Mouse (Mus musculus): ENCODE data around the gene Enah. TPM values are rescaled to one million over a fixed set of nuclear protein-coding genes. Genes with fewer than 3 reads are reported as not detected.
A peak's percentile ranks its signal among the peaks of the same experiment; 100 is the strongest.

The Enah gene
- polyA plus RNA-seq, 1 experiment from 2014 or later, result 24.9 TPM

- DNase-seq (ENCODE audit: low spot score) (no peak), ATAC-seq (replicated peaks; ENCODE audit: low FRiP score, low TSS enrichment, low read depth) (no peak)
- Histone ChIP-seq H3K9me3 (ENCODE audit: control insufficient read depth, low read length) (no peaks in the 10 kb centered on the region), H3K9ac (ENCODE audit: low read length) (peak overlapping the region; percentile 96), H3K4me1 (replicated peaks; ENCODE audit: control insufficient read depth, insufficient read depth, low read length) (peaks cover 26% of the 10 kb centered on the region), H3K27ac (ENCODE audit: low read depth) (peak overlapping the region; percentile 91), H3K4me3 (ENCODE audit: low read depth, low read length) (peak overlapping the region; percentile 67), H3K27me3 (replicated peaks; ENCODE audit: control insufficient read depth, insufficient read depth, low read length) (no peaks in the 10 kb centered on the region), H3K4me2 (ENCODE audit: low read length) (peak overlapping the region; percentile 84), H3K36me3 (ENCODE audit: control insufficient read depth, insufficient read depth, low read length) (no peaks in the 10 kb centered on the region)
- 29% methylated on average over 11 of the region's 11 CpGs for WGBS
Measured at GRCm38 (mm10) chr1:182020831-182021460, 1.2 kb upstream of the Enah start.

GRCm38 (mm10) chr1:182019266-182019925 is 394 bp downstream of the Enah start:
- no peaks in the 10 kb centered on the region for H3K9me3 ChIP-seq (ENCODE audit: control insufficient read depth, low read length)
- DNase-seq (ENCODE audit: low spot score) (peak; percentile 79), ATAC-seq (replicated peaks; ENCODE audit: low FRiP score, low TSS enrichment, low read depth) (peak; percentile 68)
- no peaks in the 10 kb centered on the region for H3K27me3 ChIP-seq (replicated peaks; ENCODE audit: control insufficient read depth, insufficient read depth, low read length)
- no peaks in the 10 kb centered on the region for H3K36me3 ChIP-seq (ENCODE audit: control insufficient read depth, insufficient read depth, low read length)
- H3K4me3 ChIP-seq (ENCODE audit: low read depth, low read length), result peak overlapping the region; percentile 67
- peak overlapping the region; percentile 91 for H3K27ac ChIP-seq (ENCODE audit: low read depth)
- H3K9ac ChIP-seq (ENCODE audit: low read length), result peak overlapping the region; percentile 96
- peaks cover 23% of the 10 kb centered on the region for H3K4me1 ChIP-seq (replicated peaks; ENCODE audit: control insufficient read depth, insufficient read depth, low read length)
- WGBS, result under 1% methylated on average over 64 of the region's 104 CpGs
- H3K4me2 ChIP-seq (ENCODE audit: low read length), result peak overlapping the region; percentile 84

- ATAC-seq (replicated peaks; ENCODE audit: low FRiP score, low TSS enrichment, low read depth) (peak; percentile 34), DNase-seq (ENCODE audit: low spot score) (peak; percentile 79)
- Histone ChIP-seq H3K4me2 (ENCODE audit: low read length) (peak overlapping the region; percentile 84), H3K4me1 (replicated peaks; ENCODE audit: control insufficient read depth, insufficient read depth, low read length) (peaks cover 23% of the 10 kb centered on the region), H3K9ac (ENCODE audit: low read length) (peak overlapping the region; percentile 96), H3K27me3 (replicated peaks; ENCODE audit: control insufficient read depth, insufficient read depth, low read length) (no peaks in the 10 kb centered on the region), H3K4me3 (ENCODE audit: low read depth, low read length) (peak overlapping the region; percentile 67), H3K36me3 (ENCODE audit: control insufficient read depth, insufficient read depth, low read length) (no peaks in the 10 kb centered on the region), H3K27ac (ENCODE audit: low read depth) (peak overlapping the region; percentile 91), H3K9me3 (ENCODE audit: control insufficient read depth, low read length) (no peaks in the 10 kb centered on the region)
- WGBS, result under 1% methylated on average over 29 of the region's 29 CpGs
Measured at GRCm38 (mm10) chr1:182018397-182019265, 1.2 kb downstream of the Enah start.

GRCm38 (mm10) chr1:182005831-182006230 is 14.0 kb downstream of the Enah start:
- Histone ChIP-seq H3K9me3 (ENCODE audit: control insufficient read depth, low read length) (no peaks in the 10 kb centered on the region), H3K4me1 (replicated peaks; ENCODE audit: control insufficient read depth, insufficient read depth, low read length) (no peaks in the 10 kb centered on the region), H3K4me2 (ENCODE audit: low read length) (no peak overlapping the region), H3K9ac (ENCODE audit: low read length) (no peak overlapping the region), H3K4me3 (ENCODE audit: low read depth, low read length) (no peak overlapping the region), H3K36me3 (ENCODE audit: control insufficient read depth, insufficient read depth, low read length) (0 out of 2 replicates have a peak, but pooled peaks cover 6% of the 10 kb centered on the region), H3K27ac (ENCODE audit: low read depth) (no peak overlapping the region), H3K27me3 (replicated peaks; ENCODE audit: control insufficient read depth, insufficient read depth, low read length) (no peaks in the 10 kb centered on the region)
- ATAC-seq (replicated peaks; ENCODE audit: low FRiP score, low TSS enrichment, low read depth) (no peak), DNase-seq (ENCODE audit: low spot score) (no peak)
- WGBS, result 73% methylated on average over 1 of the region's 1 CpGs

GRCm38 (mm10) chr1:181998673-181999072 is 21.1 kb downstream of the Enah start:
- Histone ChIP-seq H3K27me3 (replicated peaks; ENCODE audit: control insufficient read depth, insufficient read depth, low read length) (no peaks in the 10 kb centered on the region), H3K4me1 (replicated peaks; ENCODE audit: control insufficient read depth, insufficient read depth, low read length) (0 out of 2 replicates have a peak, but pooled peaks cover 4% of the 10 kb centered on the region), H3K36me3 (ENCODE audit: control insufficient read depth, insufficient read depth, low read length) (no peaks in the 10 kb centered on the region)

GRCm38 (mm10) chr1:181997791-181998190 is 22.0 kb downstream of the Enah start:
- Histone ChIP-seq H3K4me2 (ENCODE audit: low read length) (no peak overlapping the region), H3K9me3 (ENCODE audit: control insufficient read depth, low read length) (no peaks in the 10 kb centered on the region), H3K9ac (ENCODE audit: low read length) (no peak overlapping the region), H3K36me3 (ENCODE audit: control insufficient read depth, insufficient read depth, low read length) (no peaks in the 10 kb centered on the region), H3K27ac (ENCODE audit: low read depth) (no peak overlapping the region), H3K4me3 (ENCODE audit: low read depth, low read length) (no peak overlapping the region), H3K4me1 (replicated peaks; ENCODE audit: control insufficient read depth, insufficient read depth, low read length) (0 out of 2 replicates have a peak, but pooled peaks cover 4% of the 10 kb centered on the region), H3K27me3 (replicated peaks; ENCODE audit: control insufficient read depth, insufficient read depth, low read length) (no peaks in the 10 kb centered on the region)
- no peak for ATAC-seq (replicated peaks; ENCODE audit: low FRiP score, low TSS enrichment, low read depth)
- DNase-seq (ENCODE audit: low spot score), result no peak
- 69% methylated on average over 3 of the region's 3 CpGs for WGBS

More at GRCm38 (mm10) chr1:181998673-181999072, 21.1 kb downstream of the Enah start:
- 82% methylated on average over 4 of the region's 4 CpGs for WGBS
- H3K9ac ChIP-seq (ENCODE audit: low read length), result no peak overlapping the region
- no peak overlapping the region for H3K4me2 ChIP-seq (ENCODE audit: low read length)
- no peak overlapping the region for H3K27ac ChIP-seq (ENCODE audit: low read depth)
- no peak for ATAC-seq (replicated peaks; ENCODE audit: low FRiP score, low TSS enrichment, low read depth)
- no peak overlapping the region for H3K4me3 ChIP-seq (ENCODE audit: low read depth, low read length)
- no peak for DNase-seq (ENCODE audit: low spot score)
- no peaks in the 10 kb centered on the region for H3K9me3 ChIP-seq (ENCODE audit: control insufficient read depth, low read length)

GRCm38 (mm10) chr1:181993597-181993996 is 26.2 kb downstream of the Enah start:
- no peaks in the 10 kb centered on the region for H3K36me3 ChIP-seq (ENCODE audit: control insufficient read depth, insufficient read depth, low read length)
- no peaks in the 10 kb centered on the region for H3K9me3 ChIP-seq (ENCODE audit: control insufficient read depth, low read length)
- H3K4me1 ChIP-seq (replicated peaks; ENCODE audit: control insufficient read depth, insufficient read depth, low read length), result peaks cover under 1% of the 10 kb centered on the region; the same call in 1 of the 2 replicates
- no peaks in the 10 kb centered on the region for H3K27me3 ChIP-seq (replicated peaks; ENCODE audit: control insufficient read depth, insufficient read depth, low read length)
- H3K4me2 ChIP-seq (ENCODE audit: low read length), result no peak overlapping the region
- DNase-seq (ENCODE audit: low spot score), result no peak
- WGBS, result 67% methylated on average over 5 of the region's 5 CpGs
- no peak for ATAC-seq (replicated peaks; ENCODE audit: low FRiP score, low TSS enrichment, low read depth)
- H3K27ac ChIP-seq (ENCODE audit: low read depth), result no peak overlapping the region
- no peak overlapping the region for H3K4me3 ChIP-seq (ENCODE audit: low read depth, low read length)
- H3K9ac ChIP-seq (ENCODE audit: low read length), result no peak overlapping the region

- no peaks in the 10 kb centered on the region; the same call in 1 of the 2 replicates for H3K4me1 ChIP-seq (replicated peaks; ENCODE audit: control insufficient read depth, insufficient read depth, low read length)
- no peaks in the 10 kb centered on the region for H3K36me3 ChIP-seq (ENCODE audit: control insufficient read depth, insufficient read depth, low read length)
- ATAC-seq (replicated peaks; ENCODE audit: low FRiP score, low TSS enrichment, low read depth), result no peak
- no peak overlapping the region for H3K9ac ChIP-seq (ENCODE audit: low read length)
- DNase-seq (ENCODE audit: low spot score), result no peak
- no peaks in the 10 kb centered on the region for H3K27me3 ChIP-seq (replicated peaks; ENCODE audit: control insufficient read depth, insufficient read depth, low read length)
- no peak overlapping the region for H3K4me2 ChIP-seq (ENCODE audit: low read length)
- H3K27ac ChIP-seq (ENCODE audit: low read depth), result no peak overlapping the region
- no peaks in the 10 kb centered on the region for H3K9me3 ChIP-seq (ENCODE audit: control insufficient read depth, low read length)
- WGBS, result 77% methylated on average over 2 of the region's 2 CpGs
- no peak overlapping the region for H3K4me3 ChIP-seq (ENCODE audit: low read depth, low read length)
Measured at GRCm38 (mm10) chr1:181988367-181988766, 31.4 kb downstream of the Enah start.

All from intestine, embryonic 14.5 days (tissue).